Mouse (Mus musculus) midbrain, embryonic 10.5 days (tissue): ENCODE results near the gene Ghr. TPM values are rescaled to one million over a fixed set of nuclear protein-coding genes. Genes with fewer than 3 reads are reported as not detected.

Experiments
- DNase-seq: peaks from one replicate; pipeline ENCODE4 v3.0.0-alpha.2; 2017; ENCODE audit warnings: low spot score
- H3K27ac ChIP-seq: fragments of 300-500 bp; sonication (generic); replicated peaks from 2 replicates; pipeline ENCODE4 v1.5.1; 2016; ENCODE audit warnings: mild to moderate bottlenecking
- H3K27me3 ChIP-seq: fragments of 300-500 bp; sonication (generic); 2 replicates; pipeline ENCODE4 v1.6.1; 2016; ENCODE audit warnings: low read depth, mild to moderate bottlenecking; ENCODE audit not compliant: poor library complexity, severe bottlenecking
- H3K36me3 ChIP-seq: fragments of 300-500 bp; sonication (generic); 2 replicates; pipeline ENCODE4 v1.6.1; 2016; ENCODE audit warnings: mild to moderate bottlenecking, moderate library complexity
- H3K4me1 ChIP-seq: fragments of 300-500 bp; sonication (generic); 2 replicates; pipeline ENCODE4 v1.6.1; 2016
- H3K4me3 ChIP-seq: fragments of 300-500 bp; sonication (generic); 2 replicates; pipeline ENCODE4 v1.5.1; 2016; ENCODE audit warnings: mild to moderate bottlenecking, moderate library complexity
- H3K9me3 ChIP-seq: fragments of 300-500 bp; sonication (generic); replicated peaks from 2 replicates; pipeline ENCODE4 v1.6.1; 2016; ENCODE audit warnings: mild to moderate bottlenecking
- WGBS: fragments of 180-500 bp; shearing (Covaris S2); methylation state at CpG from one replicate; pipeline ENCODE4 v1.1.7; 2016; 5-methylcytosine and 5-hydroxymethylcytosine counted together
- polyA plus RNA-seq: library from polyadenylated mRNA; unstranded; fragments of >200 nt; fragmentation: Nextera tagmentation; extraction: Ambion mirVana; gene quantifications from 2 replicates; pipeline ENCODE4 v1.2.1, GENCODE M21; 2016

The Ghr gene
- polyA plus RNA-seq, 1 experiment from 2014 or later, result 6.9 TPM

GRCm38 (mm10) chr15:3580216-3580615 is 3.1 kb downstream of the Ghr start:
- 93% methylated on average over 2 of the region's 2 CpGs for WGBS
- no peak for DNase-seq
- H3K9me3 ChIP-seq, result no peaks in the 10 kb centered on the region

GRCm38 (mm10) chr15:3578286-3578980 is 4.9 kb downstream of the Ghr start:
- Histone ChIP-seq H3K36me3 (no peaks in the 10 kb centered on the region), H3K4me3 (no peak overlapping the region), H3K4me1 (peaks cover 8% of the 10 kb centered on the region; the same call in 1 of the 2 replicates), H3K27me3 (0 out of 2 replicates have a peak, but pooled peaks cover 6% of the 10 kb centered on the region), H3K9me3 (no peaks in the 10 kb centered on the region), H3K27ac (no peak overlapping the region)
- WGBS, result 81% methylated on average over 5 of the region's 5 CpGs
- DNase-seq, result no peak

More at GRCm38 (mm10) chr15:3580216-3580615, 3.1 kb downstream of the Ghr start:
- Histone ChIP-seq H3K36me3 (no peaks in the 10 kb centered on the region), H3K4me3 (no peak overlapping the region), H3K27me3 (0 out of 2 replicates have a peak, but pooled peaks cover 6% of the 10 kb centered on the region), H3K27ac (no peak overlapping the region), H3K4me1 (peaks cover 8% of the 10 kb centered on the region; the same call in 1 of the 2 replicates)

- 93% methylated on average over 2 of the region's 2 CpGs for WGBS
- Histone ChIP-seq H3K27ac (no peak overlapping the region), H3K4me3 (no peak overlapping the region), H3K27me3 (no peaks in the 10 kb centered on the region), H3K9me3 (no peaks in the 10 kb centered on the region), H3K4me1 (peaks cover 5% of the 10 kb centered on the region; the same call in 1 of the 2 replicates), H3K36me3 (no peaks in the 10 kb centered on the region)
- DNase-seq, result no peak
Observed at GRCm38 (mm10) chr15:3569178-3569903, 14.0 kb downstream of the Ghr start.

- 88% methylated on average over 4 of the region's 4 CpGs for WGBS
- DNase-seq, result no peak
- Histone ChIP-seq H3K36me3 (no peaks in the 10 kb centered on the region), H3K4me3 (no peak overlapping the region), H3K27ac (no peak overlapping the region), H3K9me3 (no peaks in the 10 kb centered on the region), H3K4me1 (no peaks in the 10 kb centered on the region), H3K27me3 (no peaks in the 10 kb centered on the region)
Observed at GRCm38 (mm10) chr15:3564570-3564969, 18.7 kb downstream of the Ghr start.

- 83% methylated on average over 7 of the region's 7 CpGs for WGBS
Observed at GRCm38 (mm10) chr15:3563929-3564516, 19.3 kb downstream of the Ghr start.

GRCm38 (mm10) chr15:3563473-3563872 is 19.8 kb downstream of the Ghr start:
- Histone ChIP-seq H3K9me3 (no peaks in the 10 kb centered on the region), H3K36me3 (no peaks in the 10 kb centered on the region), H3K4me3 (no peak overlapping the region), H3K27me3 (no peaks in the 10 kb centered on the region), H3K27ac (no peak overlapping the region), H3K4me1 (no peaks in the 10 kb centered on the region)
- 90% methylated on average over 1 of the region's 1 CpGs for WGBS
- DNase-seq, result no peak

More at GRCm38 (mm10) chr15:3563929-3564516, 19.3 kb downstream of the Ghr start:
- Histone ChIP-seq H3K4me3 (no peak overlapping the region), H3K36me3 (no peaks in the 10 kb centered on the region), H3K27me3 (no peaks in the 10 kb centered on the region), H3K4me1 (no peaks in the 10 kb centered on the region), H3K9me3 (no peaks in the 10 kb centered on the region), H3K27ac (no peak overlapping the region)
- no peak for DNase-seq

- H3K4me3 ChIP-seq, result no peak overlapping the region
- H3K9me3 ChIP-seq, result no peaks in the 10 kb centered on the region
- 82% methylated on average over 3 of the region's 3 CpGs for WGBS
- no peaks in the 10 kb centered on the region for H3K4me1 ChIP-seq
- no peak overlapping the region for H3K27ac ChIP-seq
- H3K36me3 ChIP-seq, result no peaks in the 10 kb centered on the region
- no peak for DNase-seq
- H3K27me3 ChIP-seq, result no peaks in the 10 kb centered on the region
Observed at GRCm38 (mm10) chr15:3558524-3558923, 24.8 kb downstream of the Ghr start.

GRCm38 (mm10) chr15:3544289-3544688 is 39.0 kb downstream of the Ghr start:
- Histone ChIP-seq H3K9me3 (no peaks in the 10 kb centered on the region), H3K27me3 (no peaks in the 10 kb centered on the region), H3K4me1 (no peaks in the 10 kb centered on the region), H3K4me3 (no peak overlapping the region), H3K36me3 (no peaks in the 10 kb centered on the region), H3K27ac (no peak overlapping the region)
- no peak for DNase-seq
- WGBS, result 93% methylated on average over 2 of the region's 2 CpGs

GRCm38 (mm10) chr15:3536309-3536900 is 46.9 kb downstream of the Ghr start:
- 86% methylated on average over 3 of the region's 3 CpGs for WGBS
- Histone ChIP-seq H3K9me3 (no peaks in the 10 kb centered on the region), H3K4me3 (no peak overlapping the region), H3K36me3 (no peaks in the 10 kb centered on the region), H3K27ac (no peak overlapping the region), H3K27me3 (no peaks in the 10 kb centered on the region), H3K4me1 (no peaks in the 10 kb centered on the region)
- DNase-seq, result no peak

GRCm38 (mm10) chr15:3514027-3514426 is 69.3 kb downstream of the Ghr start:
- Histone ChIP-seq H3K4me1 (no peaks in the 10 kb centered on the region), H3K27ac (no peak overlapping the region), H3K4me3 (no peak overlapping the region), H3K36me3 (no peaks in the 10 kb centered on the region), H3K27me3 (no peaks in the 10 kb centered on the region), H3K9me3 (no peaks in the 10 kb centered on the region)
- 85% methylated on average over 1 of the region's 1 CpGs for WGBS
- no peak for DNase-seq

GRCm38 (mm10) chr15:3512380-3512779 is 70.9 kb downstream of the Ghr start:
- no peaks in the 10 kb centered on the region for H3K27me3 ChIP-seq
- DNase-seq, result no peak
- WGBS, result 95% methylated on average over 1 of the region's 1 CpGs
- no peaks in the 10 kb centered on the region for H3K9me3 ChIP-seq
- no peaks in the 10 kb centered on the region for H3K36me3 ChIP-seq
- no peak overlapping the region for H3K4me3 ChIP-seq
- H3K27ac ChIP-seq, result no peak overlapping the region
- H3K4me1 ChIP-seq, result no peaks in the 10 kb centered on the region

GRCm38 (mm10) chr15:3511639-3512171 is 71.6 kb downstream of the Ghr start:
- H3K27ac ChIP-seq, result no peak overlapping the region
- H3K9me3 ChIP-seq, result no peaks in the 10 kb centered on the region
- no peaks in the 10 kb centered on the region for H3K4me1 ChIP-seq
- no peaks in the 10 kb centered on the region for H3K27me3 ChIP-seq
- no peak overlapping the region for H3K4me3 ChIP-seq
- 92% methylated on average over 2 of the region's 2 CpGs for WGBS
- no peaks in the 10 kb centered on the region for H3K36me3 ChIP-seq
- no peak for DNase-seq
